19 mouse cellular contexts compared by ENCODE assay signal in the genomic region with DNA sequence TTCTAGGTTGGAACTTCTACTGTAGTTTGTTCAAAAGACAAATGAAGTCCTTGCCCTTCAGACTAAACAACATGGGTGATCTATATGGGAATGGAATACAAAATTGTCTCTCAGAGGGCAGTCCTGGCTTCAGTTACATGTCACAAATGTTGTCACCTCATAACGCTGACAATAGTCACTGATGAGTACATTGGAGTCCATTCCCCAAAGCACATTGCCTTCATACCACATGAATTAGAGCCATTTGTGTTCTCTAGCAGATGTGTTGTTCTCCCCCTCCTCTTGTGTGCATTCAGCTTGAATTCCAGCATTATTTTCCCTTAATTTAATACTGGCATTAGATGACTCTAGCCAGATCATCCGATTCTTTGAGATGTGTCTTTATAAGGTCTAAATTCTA.
"Had no signal": no experiment of that assay in that cellular context is flagged by ENCODE, and none has a peak within 500 bp of the region (broad histone marks: within the 10 kb centered on the region; RNA-seq: fewer than 3 reads in every experiment).

No protein-coding gene starts in this region.

- DNase-seq: lung, adult 18-20 months; lung, postnatal 4 days; midbrain, embryonic 14.5 days; retina, postnatal 1 day; right cerebral cortex, adult 18-20 months; right cerebral cortex, postnatal 25 days; right cerebral cortex, postnatal 4 days; spleen, adult 18-20 months; thymus, adult 18-20 months; thymus, postnatal 14 days; thymus, postnatal 36 days had no signal

- H3K4me2 ChIP-seq: lung, embryonic 15.5 days; neural tube, embryonic 13.5 days; neural tube, embryonic 15.5 days had no signal

- ATAC-seq: lung, postnatal 0 days; midbrain, embryonic 16.5 days had no signal

- H3K27ac ChIP-seq: liver, embryonic 14.5 days; lung, embryonic 15.5 days; midbrain, embryonic 10.5 days; neural tube, embryonic 13.5 days; neural tube, embryonic 15.5 days had no signal

- H3K36me3 ChIP-seq: lung, embryonic 15.5 days; midbrain, embryonic 10.5 days; neural tube, embryonic 13.5 days; neural tube, embryonic 15.5 days had no signal

- H3K9ac ChIP-seq: liver, embryonic 14.5 days; lung, embryonic 15.5 days; neural tube, embryonic 13.5 days; neural tube, embryonic 15.5 days had no signal

- H3K27me3 ChIP-seq: lung, embryonic 15.5 days; neural tube, embryonic 13.5 days; neural tube, embryonic 15.5 days had no signal

- H3K4me3 ChIP-seq: lung, embryonic 15.5 days; midbrain, embryonic 10.5 days; myocyte; neural tube, embryonic 13.5 days; neural tube, embryonic 15.5 days had no signal

- H3K9me3 ChIP-seq: lung, embryonic 15.5 days; midbrain, embryonic 10.5 days; neural tube, embryonic 13.5 days; neural tube, embryonic 15.5 days had no signal
